Mouse (Mus musculus): ENCODE results near the gene Vwa3b. TPM values are rescaled to one million over a fixed set of nuclear protein-coding genes. Genes with fewer than 3 reads are reported as not detected.
A peak's percentile ranks its signal among the peaks of the same experiment; 100 is the strongest.
"Not testable (repeated sequence)": the region's sequence is repeated elsewhere in the genome, so short reads cannot be mapped to it uniquely, and the experiment has no call there.

Vwa3b gene
- polyA plus RNA-seq, 1 experiment, result not detected

- Histone ChIP-seq H3K27ac (replicated peaks; ENCODE audit: low read depth, low read length) (no peak overlapping the region), H3K4me3 (ENCODE audit: insufficient read depth, low read depth, low read length) (no peak overlapping the region), H3K4me1 (ENCODE audit: control insufficient read depth, insufficient read depth, insufficient read length, low read length) (no peaks in the 10 kb centered on the region)
Observed at GRCm38 (mm10) chr1:37001636-37002315, 24.6 kb upstream of the Vwa3b start.

- Histone ChIP-seq H3K4me3 (ENCODE audit: insufficient read depth, low read depth, low read length) (no peak overlapping the region), H3K27ac (replicated peaks; ENCODE audit: low read depth, low read length) (no peak overlapping the region), H3K4me1 (ENCODE audit: control insufficient read depth, insufficient read depth, insufficient read length, low read length) (no peaks in the 10 kb centered on the region)
Observed at GRCm38 (mm10) chr1:37002316-37003008, 23.9 kb upstream of the Vwa3b start.

DNA sequence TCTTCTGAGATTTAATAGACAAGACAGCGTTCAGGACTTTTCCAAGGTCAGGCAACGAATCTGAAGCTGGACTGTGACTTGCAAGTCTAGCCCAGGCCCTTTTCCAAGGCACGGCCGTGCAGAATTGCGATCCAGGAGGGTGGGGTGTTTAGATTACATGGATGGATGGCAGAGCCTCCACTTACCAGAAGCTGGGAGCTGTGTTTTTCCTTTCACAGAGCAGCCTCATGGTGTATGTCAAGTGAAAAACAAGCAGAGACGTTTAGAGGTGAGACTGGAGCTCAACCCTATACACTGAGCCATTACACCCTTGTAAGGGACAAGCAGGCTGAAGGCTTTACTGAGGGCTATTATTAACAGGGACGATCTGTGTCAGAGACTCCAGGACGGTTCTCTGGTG, 21.9 kb upstream of the Vwa3b start:
- H3K4me1 ChIP-seq (ENCODE audit: control insufficient read depth, insufficient read depth, insufficient read length, low read length), result no peaks in the 10 kb centered on the region
- no peak overlapping the region for H3K4me3 ChIP-seq (ENCODE audit: insufficient read depth, low read depth, low read length)
- no peak overlapping the region for H3K27ac ChIP-seq (replicated peaks; ENCODE audit: low read depth, low read length)

- H3K4me1 ChIP-seq (ENCODE audit: control insufficient read depth, insufficient read depth, insufficient read length, low read length), result no peaks in the 10 kb centered on the region
- no peak overlapping the region for H3K4me3 ChIP-seq (ENCODE audit: insufficient read depth, low read depth, low read length)
- no peak overlapping the region for H3K27ac ChIP-seq (replicated peaks; ENCODE audit: low read depth, low read length)
Observed at GRCm38 (mm10) chr1:37005036-37005435, 21.4 kb upstream of the Vwa3b start.

DNA sequence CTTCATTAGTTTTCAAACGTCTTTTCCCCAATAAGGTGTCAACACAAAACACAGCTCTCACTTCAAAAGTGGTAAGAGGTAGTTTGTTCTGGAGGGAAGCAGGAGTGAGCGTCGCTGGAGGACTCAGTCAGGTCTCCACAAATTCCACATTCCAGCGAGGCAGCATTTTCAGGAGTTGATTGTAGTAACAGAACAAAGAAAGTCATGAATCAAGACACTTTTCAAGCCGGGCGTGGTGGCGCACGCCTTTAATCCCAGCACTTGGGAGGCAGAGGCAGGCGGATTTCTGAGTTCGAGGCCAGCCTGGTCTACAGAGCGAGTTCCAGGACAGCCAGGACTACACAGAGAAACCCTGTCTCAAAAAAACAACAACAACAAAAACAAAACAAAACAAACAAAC, 19.9 kb upstream of the Vwa3b start:
- H3K4me1 ChIP-seq (ENCODE audit: control insufficient read depth, insufficient read depth, insufficient read length, low read length); H3K27ac ChIP-seq (replicated peaks; ENCODE audit: low read depth, low read length); H3K4me3 ChIP-seq (ENCODE audit: insufficient read depth, low read depth, low read length): not testable (repeated sequence)

DNA sequence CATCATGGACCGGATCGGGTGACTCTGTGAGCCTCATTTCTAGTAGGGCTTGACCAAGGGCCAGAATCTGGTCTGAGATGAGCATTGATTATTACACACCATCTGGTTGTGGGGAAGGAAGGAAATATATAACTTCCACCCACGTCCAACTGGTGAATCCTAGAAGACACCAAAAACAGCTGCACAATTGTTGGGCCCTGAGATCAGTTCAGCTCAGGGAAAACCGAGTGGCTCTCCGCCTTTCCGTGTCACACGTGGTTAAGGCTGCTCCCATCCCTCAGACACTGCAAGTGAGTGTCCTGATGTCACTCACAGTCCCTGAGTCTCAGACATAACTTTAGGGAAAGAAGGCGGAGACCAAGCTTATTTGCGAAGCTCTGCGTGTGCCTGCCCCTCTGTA, 16.5 kb upstream of the Vwa3b start:
- Histone ChIP-seq H3K27ac (replicated peaks; ENCODE audit: low read depth, low read length) (no peak overlapping the region), H3K4me3 (ENCODE audit: insufficient read depth, low read depth, low read length) (no peak overlapping the region), H3K4me1 (ENCODE audit: control insufficient read depth, insufficient read depth, insufficient read length, low read length) (no peaks in the 10 kb centered on the region)

- Histone ChIP-seq H3K4me3 (ENCODE audit: insufficient read depth, low read depth, low read length) (no peak overlapping the region), H3K4me1 (ENCODE audit: control insufficient read depth, insufficient read depth, insufficient read length, low read length) (no peaks in the 10 kb centered on the region), H3K27ac (replicated peaks; ENCODE audit: low read depth, low read length) (no peak overlapping the region)
Observed at GRCm38 (mm10) chr1:37011626-37012209, 14.7 kb upstream of the Vwa3b start.

- Histone ChIP-seq H3K27ac (replicated peaks; ENCODE audit: low read depth, low read length) (no peak overlapping the region), H3K4me3 (ENCODE audit: insufficient read depth, low read depth, low read length) (no peak overlapping the region), H3K4me1 (ENCODE audit: control insufficient read depth, insufficient read depth, insufficient read length, low read length) (no peaks in the 10 kb centered on the region)
Observed at GRCm38 (mm10) chr1:37013006-37013405, 13.4 kb upstream of the Vwa3b start.

- Histone ChIP-seq H3K27ac (replicated peaks; ENCODE audit: low read depth, low read length) (no peak overlapping the region), H3K4me3 (ENCODE audit: insufficient read depth, low read depth, low read length) (no peak overlapping the region), H3K4me1 (ENCODE audit: control insufficient read depth, insufficient read depth, insufficient read length, low read length) (no peaks in the 10 kb centered on the region)
Observed at GRCm38 (mm10) chr1:37013687-37014086, 12.7 kb upstream of the Vwa3b start.

DNA sequence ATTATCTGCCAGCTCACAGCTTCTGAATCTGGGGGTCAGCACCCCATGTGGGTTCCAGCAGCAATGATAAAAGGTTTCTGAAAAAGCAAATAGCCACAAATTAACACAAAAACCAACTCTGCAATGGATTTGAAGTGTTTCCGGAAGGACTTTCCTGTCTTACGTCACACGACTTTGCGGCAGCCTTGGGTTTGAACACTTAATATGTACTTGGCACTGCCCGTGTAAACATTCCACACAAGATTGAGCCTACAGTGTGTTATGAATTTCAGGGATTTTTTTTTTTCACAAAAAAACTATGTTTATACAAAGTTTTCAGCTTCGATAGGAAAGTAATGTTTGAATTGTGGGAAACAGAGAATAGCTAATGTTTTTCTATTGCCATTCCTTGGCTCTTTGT, 7.4 kb upstream of the Vwa3b start:
- H3K4me3 ChIP-seq (ENCODE audit: insufficient read depth, low read depth, low read length), result no peak overlapping the region
- H3K4me1 ChIP-seq (ENCODE audit: control insufficient read depth, insufficient read depth, insufficient read length, low read length), result no peaks in the 10 kb centered on the region

DNA sequence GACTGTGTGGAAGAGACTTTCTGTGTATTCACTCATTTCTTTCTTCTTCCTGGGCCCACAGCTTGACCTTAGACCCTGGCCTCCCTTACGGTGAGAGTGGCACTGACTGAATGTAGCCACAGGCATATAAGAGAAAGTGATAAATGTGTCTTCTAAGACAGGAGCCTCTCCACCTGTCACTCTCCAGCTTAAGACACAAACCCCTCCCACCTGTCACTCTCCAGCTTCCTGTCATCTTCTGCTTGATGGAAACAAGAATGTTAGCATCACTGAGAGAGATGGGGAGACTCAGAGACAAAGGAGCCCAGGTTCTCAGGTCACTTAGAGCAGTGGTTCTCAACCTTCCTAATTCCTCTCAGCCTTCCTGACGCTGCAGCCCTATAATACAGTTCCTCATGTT, 3.7 kb upstream of the Vwa3b start:
- H3K27ac ChIP-seq (replicated peaks; ENCODE audit: low read depth, low read length), result no peak overlapping the region
- H3K4me1 ChIP-seq (ENCODE audit: control insufficient read depth, insufficient read depth, insufficient read length, low read length), result no peaks in the 10 kb centered on the region
- H3K4me3 ChIP-seq (ENCODE audit: insufficient read depth, low read depth, low read length), result no peak overlapping the region

More for the DNA sequence above, 7.4 kb upstream of the Vwa3b start:
- H3K27ac ChIP-seq (replicated peaks; ENCODE audit: low read depth, low read length), result no peak overlapping the region

DNA sequence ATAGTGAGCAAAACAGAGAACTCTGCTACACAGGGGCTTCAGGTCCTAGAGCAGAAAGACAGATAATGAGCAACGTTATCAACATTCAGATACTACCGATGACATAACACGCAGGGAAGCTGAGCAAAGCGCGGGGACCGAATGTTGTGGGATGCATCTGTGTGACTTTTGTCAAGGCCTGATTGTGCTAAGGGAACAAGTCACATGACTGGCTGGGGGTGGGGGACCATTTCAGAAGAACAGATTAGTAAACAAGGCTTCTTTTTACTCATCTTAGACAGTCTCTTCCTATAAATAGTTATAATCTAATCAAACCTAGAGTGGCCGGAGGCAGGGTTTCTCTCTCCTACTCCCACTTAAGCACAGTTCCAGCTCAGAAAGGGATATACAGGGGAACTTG, 1.7 kb upstream of the Vwa3b start:
- no peak overlapping the region for H3K27ac ChIP-seq (replicated peaks; ENCODE audit: low read depth, low read length)
- no peak overlapping the region for H3K4me3 ChIP-seq (ENCODE audit: insufficient read depth, low read depth, low read length)
- no peaks in the 10 kb centered on the region for H3K4me1 ChIP-seq (ENCODE audit: control insufficient read depth, insufficient read depth, insufficient read length, low read length)

DNA sequence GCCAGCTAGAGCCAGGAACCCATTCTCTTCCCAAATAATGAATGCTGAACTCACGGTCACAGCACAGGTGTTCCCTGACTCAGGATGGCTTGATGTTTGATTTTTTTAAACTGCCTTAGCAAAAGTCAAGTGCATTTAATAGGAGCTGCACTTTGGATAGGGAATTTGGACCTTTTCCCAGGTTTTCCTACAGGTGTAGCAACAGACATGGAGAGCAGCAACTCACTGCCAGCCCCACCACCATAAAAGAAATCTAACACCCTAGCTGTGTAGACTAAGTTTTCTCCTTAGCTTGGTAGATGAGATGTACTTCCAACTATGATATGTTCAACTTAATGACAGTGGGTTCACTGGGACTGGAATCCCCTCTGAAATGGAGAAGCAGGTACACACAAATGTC, 1.0 kb upstream of the Vwa3b start:
- Histone ChIP-seq H3K27ac (replicated peaks; ENCODE audit: low read depth, low read length) (no peak overlapping the region), H3K4me3 (ENCODE audit: insufficient read depth, low read depth, low read length) (no peak overlapping the region), H3K4me1 (ENCODE audit: control insufficient read depth, insufficient read depth, insufficient read length, low read length) (no peaks in the 10 kb centered on the region)

DNA sequence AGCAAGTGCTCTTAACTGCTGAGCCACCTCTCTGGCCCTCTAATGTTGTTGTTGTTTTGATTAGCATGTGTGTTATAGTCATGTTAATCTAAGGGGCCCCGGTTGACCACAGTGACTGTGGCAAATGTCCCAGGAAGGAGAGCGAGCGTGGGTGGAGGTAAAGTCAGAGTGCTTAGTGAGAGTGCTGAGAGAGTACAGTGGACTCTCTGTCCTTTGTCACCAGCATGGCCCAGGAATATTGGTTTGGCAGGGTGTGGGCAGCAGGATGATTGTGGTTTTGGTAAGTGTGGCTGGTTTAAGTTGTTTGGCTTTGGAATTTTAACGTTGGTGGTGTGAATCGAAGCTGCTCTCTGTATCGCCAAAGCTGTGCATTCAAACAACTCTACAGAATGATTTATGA, 470 bp downstream of the Vwa3b start:
- Histone ChIP-seq H3K27ac (replicated peaks; ENCODE audit: low read depth, low read length) (no peak overlapping the region), H3K4me3 (ENCODE audit: insufficient read depth, low read depth, low read length) (no peak overlapping the region)

DNA sequence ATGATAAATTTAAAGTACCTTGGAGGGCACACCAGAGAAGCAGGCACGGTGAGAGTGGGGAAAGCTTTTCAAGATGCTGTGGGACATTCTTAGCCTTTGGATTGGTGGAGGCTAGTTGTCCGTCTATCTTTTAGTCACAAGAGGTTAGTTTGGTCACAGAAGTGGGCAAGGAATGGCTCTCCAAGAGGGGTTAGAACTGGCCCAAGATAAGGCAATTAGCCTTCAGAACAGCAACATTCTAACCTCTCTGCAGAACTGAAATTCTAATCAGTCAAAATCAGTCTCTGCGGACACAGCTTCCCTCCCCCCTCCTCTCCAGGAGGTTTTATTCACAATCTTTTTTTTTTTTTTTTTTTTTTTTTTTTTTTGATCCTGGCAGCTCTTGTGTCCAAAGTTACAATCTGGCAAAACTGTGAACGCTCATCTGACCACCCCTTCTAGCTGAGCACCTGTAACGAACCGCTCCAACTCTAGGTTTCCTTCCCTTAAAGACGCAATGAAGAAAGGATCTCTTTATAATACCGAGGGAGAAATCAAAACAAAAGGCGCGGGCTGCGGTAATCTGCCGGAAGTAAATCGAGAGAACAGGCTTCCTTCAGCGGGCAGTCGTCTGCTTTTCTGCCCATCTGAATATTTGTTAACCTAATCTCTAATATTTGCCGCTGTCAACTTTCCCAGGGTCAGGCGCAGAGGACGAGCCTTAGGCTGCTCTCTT, 2.2 kb downstream of the Vwa3b start:
- no peaks in the 10 kb centered on the region for H3K4me1 ChIP-seq (ENCODE audit: control insufficient read depth, insufficient read depth, insufficient read length, low read length)
- H3K4me3 ChIP-seq (ENCODE audit: insufficient read depth, low read depth, low read length), result peak overlapping the region; percentile 63
- H3K27ac ChIP-seq (replicated peaks; ENCODE audit: low read depth, low read length), result no peak overlapping the region

More for the DNA sequence above, 470 bp downstream of the Vwa3b start:
- no peaks in the 10 kb centered on the region for H3K4me1 ChIP-seq (ENCODE audit: control insufficient read depth, insufficient read depth, insufficient read length, low read length)

All from brown adipose tissue, adult 24 weeks (tissue).